Comparison of ENCODE assay signal across 12 mouse cellular contexts in the genomic region with DNA sequence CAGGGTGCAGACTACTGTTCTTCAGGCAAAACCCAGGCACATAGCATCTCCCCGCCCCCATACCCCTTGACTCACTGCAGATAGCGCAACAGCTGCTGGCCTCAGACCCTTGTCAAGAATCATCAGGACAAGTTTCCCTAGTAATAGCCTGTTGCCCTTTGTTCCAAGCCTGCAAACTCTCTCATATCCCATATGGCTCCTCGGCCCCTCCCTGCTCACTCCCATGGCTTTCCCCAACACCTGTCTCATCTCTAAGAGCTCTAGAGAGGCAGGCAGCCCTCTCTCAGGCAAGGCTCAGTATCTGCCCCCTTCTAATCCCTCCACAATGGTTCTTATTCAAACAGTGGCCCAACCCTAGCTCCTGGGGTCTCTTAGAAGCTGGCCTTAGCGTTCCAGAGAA. TPM values are rescaled to one million over a fixed set of nuclear protein-coding genes. Genes with fewer than 3 reads are reported as not detected.
A peak's percentile ranks its signal among the peaks of the same experiment; 100 is the strongest.
DNase-seq lines count a peak whose midpoint lies in the region; ATAC-seq and TF ChIP-seq lines count a peak whose summit lies in the region.
"Had no signal": no experiment of that assay in that cellular context is flagged by ENCODE, and none has a peak within 500 bp of the region (broad histone marks: within the 10 kb centered on the region; RNA-seq: fewer than 3 reads in every experiment).

No protein-coding gene starts in this region.

- no peaks in the 10 kb centered on the region for H3K36me3 ChIP-seq in lung, embryonic 14.5 days (ENCODE audit: insufficient read depth)
- no peaks in the 10 kb centered on the region for H3K36me3 ChIP-seq in forebrain, embryonic 15.5 days
- H3K36me3 ChIP-seq in stomach, embryonic 14.5 days (ENCODE audit: control insufficient read depth, insufficient read depth, low read length): no peaks in the 10 kb centered on the region
- H3K36me3 ChIP-seq: G1E had no signal

- H3K4me3 ChIP-seq in lung, embryonic 14.5 days (ENCODE audit: low read depth, low read length): no peak overlapping the region
- 0 out of 2 replicates have a peak overlapping the region, but pooled peaks have one; percentile 8 for H3K4me3 ChIP-seq in forebrain, embryonic 15.5 days
- H3K4me3 ChIP-seq in stomach, embryonic 14.5 days (ENCODE audit: low read depth, low read length): peak overlapping the region; percentile 66; the same call in 1 of the 2 replicates

- H3K4me2 ChIP-seq in lung, embryonic 14.5 days: peak overlapping the region; percentile 83
- H3K4me2 ChIP-seq in forebrain, embryonic 15.5 days (replicated peaks): peak overlapping the region; percentile 85
- peak overlapping the region; percentile 84 for H3K4me2 ChIP-seq in stomach, embryonic 14.5 days (replicated peaks; ENCODE audit: low read depth, low read length)

- no peak for DNase-seq in lung, embryonic 14.5 days
- no peak for DNase-seq in lung, postnatal 36 days
- DNase-seq in mesoderm, embryonic 11.5 days (ENCODE audit: low read depth, low spot score): peak; percentile 34
- no peak for DNase-seq in T-cell, adult 2 months (ENCODE audit: low spot score)
- DNase-seq in left cerebral cortex, adult 8-10 months (ENCODE audit: low spot score in 2 of 2): no peak
- no peak for DNase-seq in gastrocnemius, postnatal 10 days
- DNase-seq: heart, postnatal 14 days; lung, postnatal 14 days; thymus, postnatal 4 days had no signal

- peak; percentile 3; the same call in 1 of the 2 replicates for ATAC-seq in lung, embryonic 14.5 days (ENCODE audit: insufficient read depth)
- no peak for ATAC-seq in forebrain, embryonic 15.5 days (replicated peaks)
- 0 out of 2 replicates have a peak, but pooled peaks have one; percentile 10 for ATAC-seq in stomach, embryonic 14.5 days (ENCODE audit: insufficient number of reproducible peaks, insufficient read depth, low FRiP score, low read depth)

- TF ChIP-seq CTCF in lung, embryonic 14.5 days (IDR thresholded peaks at IDR 0.05; ENCODE audit: low read depth): no peak

- peaks cover 30% of the 10 kb centered on the region for H3K4me1 ChIP-seq in lung, embryonic 14.5 days (ENCODE audit: insufficient read depth)
- H3K4me1 ChIP-seq in forebrain, embryonic 15.5 days: peaks cover 24% of the 10 kb centered on the region
- peaks cover 20% of the 10 kb centered on the region for H3K4me1 ChIP-seq in stomach, embryonic 14.5 days (ENCODE audit: control insufficient read depth, insufficient read depth, low read length)

- H3K27ac ChIP-seq in lung, embryonic 14.5 days (ENCODE audit: low read depth): peak overlapping the region; percentile 61; the same call in 1 of the 2 replicates
- H3K27ac ChIP-seq in forebrain, embryonic 15.5 days (replicated peaks): no peak overlapping the region
- peak overlapping the region; percentile 66 for H3K27ac ChIP-seq in stomach, embryonic 14.5 days (ENCODE audit: low read length)

- peak overlapping the region; percentile 18; the same call in 1 of the 2 replicates for H3K9ac ChIP-seq in lung, embryonic 14.5 days
- H3K9ac ChIP-seq in forebrain, embryonic 15.5 days (replicated peaks): no peak overlapping the region
- no peak overlapping the region for H3K9ac ChIP-seq in stomach, embryonic 14.5 days (replicated peaks; ENCODE audit: low read depth, low read length)

- H3K27me3 ChIP-seq in lung, embryonic 14.5 days (ENCODE audit: insufficient read depth, low read length): no peaks in the 10 kb centered on the region; the same call in 1 of the 2 replicates
- peaks cover 9% of the 10 kb centered on the region; the same call in 1 of the 2 replicates for H3K27me3 ChIP-seq in forebrain, embryonic 15.5 days
- no peaks in the 10 kb centered on the region for H3K27me3 ChIP-seq in stomach, embryonic 14.5 days (ENCODE audit: control insufficient read depth, insufficient read depth, low read length)

- H3K9me3 ChIP-seq in lung, embryonic 14.5 days (ENCODE audit: low read depth, low read length): no peaks in the 10 kb centered on the region
- no peaks in the 10 kb centered on the region for H3K9me3 ChIP-seq in forebrain, embryonic 15.5 days
- H3K9me3 ChIP-seq in stomach, embryonic 14.5 days (ENCODE audit: control insufficient read depth, low read depth, low read length): no peaks in the 10 kb centered on the region

- WGBS in lung, embryonic 14.5 days: 36% methylated on average over 4 of the region's 4 CpGs
- WGBS in forebrain, embryonic 15.5 days: 58% methylated on average over 4 of the region's 4 CpGs
- WGBS in stomach, embryonic 14.5 days: 35% methylated on average over 4 of the region's 4 CpGs

RNA-seq across cellular contexts. Expression of a gene that starts 2.1 kb away (rescaled TPM):
- polyA plus RNA-seq in lung, embryonic 14.5 days (2014; fragmentation: Nextera tagmentation; extraction: Ambion mirVana): 26.0 and 36.5 TPM in 2 replicates
- polyA plus RNA-seq in forebrain, embryonic 15.5 days (2015; fragmentation: Nextera tagmentation; extraction: Ambion mirVana): 23.9 and 26.7 TPM in 2 replicates
- polyA plus RNA-seq in stomach, embryonic 14.5 days (2014; fragmentation: Nextera tagmentation; extraction: Ambion mirVana): 31.2 and 31.5 TPM in 2 replicates
- total RNA-seq in left cerebral cortex, adult 8-10 months (2022): 100 to 1,000 TPM; 203 to 218 (median 209) TPM
- total RNA-seq in gastrocnemius, postnatal 10 days (2021): 10 to 100 TPM in 1 of 2 experiments, 1 to 10 TPM in 1; 7.7 to 10.7 TPM
- polyA plus RNA-seq: G1E had no signal

RNA-seq across cellular contexts. Expression of a gene that starts 25.3 kb away (rescaled TPM):
- 25.8 and 30.8 TPM in 2 replicates for polyA plus RNA-seq in lung, embryonic 14.5 days (2014; fragmentation: Nextera tagmentation; extraction: Ambion mirVana)
- not detected in 2 replicates for polyA plus RNA-seq in forebrain, embryonic 15.5 days (2015; fragmentation: Nextera tagmentation; extraction: Ambion mirVana)
- 102 and 109 TPM in 2 replicates for polyA plus RNA-seq in stomach, embryonic 14.5 days (2014; fragmentation: Nextera tagmentation; extraction: Ambion mirVana)
- 1 to 10 TPM in 1 of 4 experiments, under 1 TPM in 3; 0.59 to 1.1 (median 0.70) TPM for total RNA-seq in left cerebral cortex, adult 8-10 months (2022)
- total RNA-seq in gastrocnemius, postnatal 10 days (2021): not detected
- total RNA-seq: heart, postnatal 14 days had no signal
- polyA plus RNA-seq: G1E had no signal

RNA-seq across cellular contexts. Expression of a gene that starts 55.2 kb away (rescaled TPM):
- 43.5 and 48.4 TPM in 2 replicates for polyA plus RNA-seq in lung, embryonic 14.5 days (2014; fragmentation: Nextera tagmentation; extraction: Ambion mirVana)
- 33.2 and 35.1 TPM in 2 replicates for polyA plus RNA-seq in forebrain, embryonic 15.5 days (2015; fragmentation: Nextera tagmentation; extraction: Ambion mirVana)
- 42.8 and 44.8 TPM in 2 replicates for polyA plus RNA-seq in stomach, embryonic 14.5 days (2014; fragmentation: Nextera tagmentation; extraction: Ambion mirVana)
- 10 to 100 TPM; 28.4 to 36.7 (median 32.3) TPM for total RNA-seq in left cerebral cortex, adult 8-10 months (2022)
- total RNA-seq in gastrocnemius, postnatal 10 days (2021): 10 to 100 TPM; 17.0 to 18.1 TPM

RNA-seq across cellular contexts. Expression of a gene that starts 55.3 kb away (rescaled TPM):
- 119 and 137 TPM in 2 replicates for polyA plus RNA-seq in lung, embryonic 14.5 days (2014; fragmentation: Nextera tagmentation; extraction: Ambion mirVana)
- polyA plus RNA-seq in forebrain, embryonic 15.5 days (2015; fragmentation: Nextera tagmentation; extraction: Ambion mirVana): 108 and 122 TPM in 2 replicates
- 145 and 165 TPM in 2 replicates for polyA plus RNA-seq in stomach, embryonic 14.5 days (2014; fragmentation: Nextera tagmentation; extraction: Ambion mirVana)
- total RNA-seq in left cerebral cortex, adult 8-10 months (2022): 10 to 100 TPM; 35.2 to 47.1 (median 39.6) TPM
- total RNA-seq in gastrocnemius, postnatal 10 days (2021): 10 to 100 TPM; 48.1 to 55.1 TPM

Comparison
In these comparisons a context has a peak if more than half of its experiments do, and no peak if none do; other contexts are left out.
1. RNA of a gene that starts 25.3 kb away (polyA plus RNA-seq): 102 to 109 TPM in stomach, embryonic 14.5 days and 25.8 to 30.8 TPM in lung, embryonic 14.5 days; not detected in forebrain, embryonic 15.5 days; every median in the first group is over 10 times any median in the second.
2. Peak in every context shown above with its lines, with median percentiles within 50 percentile points of each other: H3K4me2 ChIP-seq.